Mouse (Mus musculus): ENCODE data around the gene Olfr1163. TPM values are rescaled to one million over a fixed set of nuclear protein-coding genes. Genes with fewer than 3 reads are reported as not detected.
"Not testable (repeated sequence)": the region's sequence is repeated elsewhere in the genome, so short reads cannot be mapped to it uniquely, and the experiment has no call there.

The Olfr1163 gene
- not detected in 2 replicates for polyA plus RNA-seq (2012; ENCODE audit: insufficient read depth, insufficient read length, missing spikeins)

GRCm38 (mm10) chr2:88071730-88072129 is at the start of gene Olfr1163:
Gene Olfr1163 (minus strand): TSS chr2:88071830.
- Histone ChIP-seq H3K4me1 (ENCODE audit: control insufficient read depth, insufficient read depth, low read length) (no peaks in the 10 kb centered on the region), H3K27ac (ENCODE audit: insufficient read depth, low read depth, low read length) (no peak within 1 kb of the TSS), H3K4me3 (ENCODE audit: insufficient read depth, low read length) (no peak within 1 kb of the TSS)
- no peak for TF ChIP-seq CTCF (IDR thresholded peaks at IDR 0.05; ENCODE audit: low read depth, low read length)
- TF ChIP-seq POLR2A (IDR thresholded peaks at IDR 0.05; ENCODE audit: borderline replicate concordance, low read depth, low read length): no peak

GRCm38 (mm10) chr2:88093866-88094265 is 22.2 kb upstream of the Olfr1163 start, which contains the start of gene Olfr1164:
Gene Olfr1164 (minus strand): TSS chr2:88093966.
- H3K27ac ChIP-seq (ENCODE audit: insufficient read depth, low read depth, low read length): no peak within 1 kb of the TSS
- H3K4me3 ChIP-seq (ENCODE audit: insufficient read depth, low read length): no peak within 1 kb of the TSS
- no peaks in the 10 kb centered on the region for H3K4me1 ChIP-seq (ENCODE audit: control insufficient read depth, insufficient read depth, low read length)
- TF ChIP-seq CTCF (IDR thresholded peaks at IDR 0.05; ENCODE audit: low read depth, low read length) (no peak), POLR2A (IDR thresholded peaks at IDR 0.05; ENCODE audit: borderline replicate concordance, low read depth, low read length) (no peak)

- no peak overlapping the region for H3K27ac ChIP-seq (ENCODE audit: insufficient read depth, low read depth, low read length)
- TF ChIP-seq CTCF (IDR thresholded peaks at IDR 0.05; ENCODE audit: low read depth, low read length) (no peak), POLR2A (IDR thresholded peaks at IDR 0.05; ENCODE audit: borderline replicate concordance, low read depth, low read length) (no peak)
- no peaks in the 10 kb centered on the region for H3K4me1 ChIP-seq (ENCODE audit: control insufficient read depth, insufficient read depth, low read length)
- H3K4me3 ChIP-seq (ENCODE audit: insufficient read depth, low read length): no peak overlapping the region
Measured at GRCm38 (mm10) chr2:88063587-88063986, 8.0 kb downstream of the Olfr1163 start.

- TF ChIP-seq POLR2A (IDR thresholded peaks at IDR 0.05; ENCODE audit: borderline replicate concordance, low read depth, low read length) (no peak), CTCF (IDR thresholded peaks at IDR 0.05; ENCODE audit: low read depth, low read length) (no peak)
- no peaks in the 10 kb centered on the region for H3K4me1 ChIP-seq (ENCODE audit: control insufficient read depth, insufficient read depth, low read length)
- no peak within 1 kb of the TSS for H3K27ac ChIP-seq (ENCODE audit: insufficient read depth, low read depth, low read length)
- no peak within 1 kb of the TSS for H3K4me3 ChIP-seq (ENCODE audit: insufficient read depth, low read length)
Measured at GRCm38 (mm10) chr2:88051029-88051428, 20.6 kb downstream of the Olfr1163 start, which contains the start of gene Olfr1162. Gene Olfr1162 (minus strand): TSS chr2:88051129.

GRCm38 (mm10) chr2:88037599-88037998 is 34.0 kb downstream of the Olfr1163 start, which contains the start of gene Olfr73:
Gene Olfr73 (minus strand): TSS chr2:88037699.
- no peak within 1 kb of the TSS for H3K4me3 ChIP-seq (ENCODE audit: insufficient read depth, low read length)
- no peak within 1 kb of the TSS for H3K27ac ChIP-seq (ENCODE audit: insufficient read depth, low read depth, low read length)
- no peaks in the 10 kb centered on the region for H3K4me1 ChIP-seq (ENCODE audit: control insufficient read depth, insufficient read depth, low read length)
- TF ChIP-seq CTCF (IDR thresholded peaks at IDR 0.05; ENCODE audit: low read depth, low read length): no peak
- TF ChIP-seq POLR2A (IDR thresholded peaks at IDR 0.05; ENCODE audit: borderline replicate concordance, low read depth, low read length): no peak

- H3K27ac ChIP-seq (ENCODE audit: insufficient read depth, low read depth, low read length); H3K4me3 ChIP-seq (ENCODE audit: insufficient read depth, low read length); H3K4me1 ChIP-seq (ENCODE audit: control insufficient read depth, insufficient read depth, low read length): not testable (repeated sequence)
Measured at GRCm38 (mm10) chr2:88022474-88022873, 49.2 kb downstream of the Olfr1163 start, which contains the start of gene Olfr1161. Gene Olfr1161 (plus strand): TSS chr2:88022774.

Other genes with a start within 250 kb of the Olfr1163 start
- gene Olfr1148, start 241.3 kb downstream of the Olfr1163 start, polyA plus RNA-seq (2012; ENCODE audit: insufficient read depth, insufficient read length, missing spikeins): not detected in 2 replicates
- not detected in 2 replicates for gene Olfr1150-ps1, start 227.8 kb downstream of the Olfr1163 start, polyA plus RNA-seq (2012; ENCODE audit: insufficient read depth, insufficient read length, missing spikeins)
- gene Olfr1151, start 216.0 kb downstream of the Olfr1163 start, polyA plus RNA-seq (2012; ENCODE audit: insufficient read depth, insufficient read length, missing spikeins): not detected in 2 replicates
- 0.89 TPM in 1 of 2 replicates, not detected in the other for gene Olfr1152, start 205.3 kb downstream of the Olfr1163 start, polyA plus RNA-seq (2012; ENCODE audit: insufficient read depth, insufficient read length, missing spikeins)
- not detected in 2 replicates for gene Olfr1153, start 176.9 kb downstream of the Olfr1163 start, polyA plus RNA-seq (2012; ENCODE audit: insufficient read depth, insufficient read length, missing spikeins)
- not detected in 2 replicates for gene Olfr1154, start 166.7 kb downstream of the Olfr1163 start, polyA plus RNA-seq (2012; ENCODE audit: insufficient read depth, insufficient read length, missing spikeins)
- gene Olfr1155, start 126.7 kb downstream of the Olfr1163 start, polyA plus RNA-seq (2012; ENCODE audit: insufficient read depth, insufficient read length, missing spikeins): not detected in 2 replicates
- not detected in 2 replicates for gene Olfr1156, start 118.7 kb downstream of the Olfr1163 start, polyA plus RNA-seq (2012; ENCODE audit: insufficient read depth, insufficient read length, missing spikeins)
- gene Olfr1157, start 103.5 kb downstream of the Olfr1163 start, polyA plus RNA-seq (2012; ENCODE audit: insufficient read depth, insufficient read length, missing spikeins): not detected in 2 replicates
- gene Olfr74, start 97.2 kb downstream of the Olfr1163 start, polyA plus RNA-seq (2012; ENCODE audit: insufficient read depth, insufficient read length, missing spikeins): not detected in 2 replicates
- gene Olfr1158, start 81.7 kb downstream of the Olfr1163 start, polyA plus RNA-seq (2012; ENCODE audit: insufficient read depth, insufficient read length, missing spikeins): not detected in 2 replicates
- not detected in 2 replicates for gene Olfr1160, start 63.6 kb downstream of the Olfr1163 start, polyA plus RNA-seq (2012; ENCODE audit: insufficient read depth, insufficient read length, missing spikeins)
- gene Olfr1161, start 49.1 kb downstream of the Olfr1163 start, polyA plus RNA-seq (2012; ENCODE audit: insufficient read depth, insufficient read length, missing spikeins): not detected in 2 replicates
- not detected in 2 replicates for gene Olfr73, start 34.1 kb downstream of the Olfr1163 start, polyA plus RNA-seq (2012; ENCODE audit: insufficient read depth, insufficient read length, missing spikeins)
- gene Olfr1162, start 20.7 kb downstream of the Olfr1163 start, polyA plus RNA-seq (2012; ENCODE audit: insufficient read depth, insufficient read length, missing spikeins): not detected in 2 replicates
- gene Olfr1164, start 22.1 kb upstream of the Olfr1163 start, polyA plus RNA-seq (2012; ENCODE audit: insufficient read depth, insufficient read length, missing spikeins): not detected in 2 replicates
- gene Olfr1166, start 56.4 kb upstream of the Olfr1163 start, polyA plus RNA-seq (2012; ENCODE audit: insufficient read depth, insufficient read length, missing spikeins): not detected in 2 replicates
- gene Olfr1167, start 83.4 kb upstream of the Olfr1163 start, polyA plus RNA-seq (2012; ENCODE audit: insufficient read depth, insufficient read length, missing spikeins): not detected in 2 replicates
- gene Olfr1168, start 110.0 kb upstream of the Olfr1163 start, polyA plus RNA-seq (2012; ENCODE audit: insufficient read depth, insufficient read length, missing spikeins): not detected in 2 replicates
- not detected in 2 replicates for gene Olfr1170, start 156.5 kb upstream of the Olfr1163 start, polyA plus RNA-seq (2012; ENCODE audit: insufficient read depth, insufficient read length, missing spikeins)
- gene Olfr1173, start 208.0 kb upstream of the Olfr1163 start, polyA plus RNA-seq (2012; ENCODE audit: insufficient read depth, insufficient read length, missing spikeins): not detected in 2 replicates
- not detected in 2 replicates for gene Olfr1174-ps, start 243.3 kb upstream of the Olfr1163 start, polyA plus RNA-seq (2012; ENCODE audit: insufficient read depth, insufficient read length, missing spikeins)

Measured in bone marrow macrophage, adult 2 months (primary cell).